Mouse (Mus musculus): ENCODE measurements around the gene Fbxw11. TPM values are rescaled to one million over a fixed set of nuclear protein-coding genes. Genes with fewer than 3 reads are reported as not detected.
"Not testable (repeated sequence)": the region's sequence is repeated elsewhere in the genome, so short reads cannot be mapped to it uniquely, and the experiment has no call there.

The Fbxw11 gene
- polyA plus RNA-seq, 1 experiment from 2014 or later = 61.7 TPM

- H3K4me3 ChIP-seq (replicated peaks) = no peak overlapping the region
- no peaks in the 10 kb centered on the region for H3K9me3 ChIP-seq
- no peaks in the 10 kb centered on the region for H3K27me3 ChIP-seq (replicated peaks)
- peaks cover 13% of the 10 kb centered on the region; the same call in 1 of the 2 replicates for H3K4me1 ChIP-seq
- no peak overlapping the region for H3K4me2 ChIP-seq
- ATAC-seq (ENCODE audit: insufficient read depth, low FRiP score, low read depth) = no peak
- no peak overlapping the region for H3K9ac ChIP-seq
- 75% methylated on average over 2 of the region's 2 CpGs for WGBS
- no peak overlapping the region for H3K27ac ChIP-seq
- no peaks in the 10 kb centered on the region for H3K36me3 ChIP-seq
Measured at GRCm38 (mm10) chr11:32647265-32647664, 4.7 kb downstream of the Fbxw11 start.

- Histone ChIP-seq H3K4me1 (peaks cover 8% of the 10 kb centered on the region; the same call in 1 of the 2 replicates), H3K4me3 (replicated peaks) (no peak overlapping the region), H3K4me2 (no peak overlapping the region), H3K27me3 (replicated peaks) (no peaks in the 10 kb centered on the region), H3K27ac (peak overlapping the region; percentile 40; the same call in 1 of the 2 replicates), H3K9ac (no peak overlapping the region), H3K36me3 (no peaks in the 10 kb centered on the region), H3K9me3 (no peaks in the 10 kb centered on the region)
- no peak for ATAC-seq (ENCODE audit: insufficient read depth, low FRiP score, low read depth)
Measured at GRCm38 (mm10) chr11:32650236-32650749, 7.8 kb downstream of the Fbxw11 start.

- 80% methylated on average over 7 of the region's 7 CpGs for WGBS
- no peak for ATAC-seq (ENCODE audit: insufficient read depth, low FRiP score, low read depth)
- no peak overlapping the region for H3K9ac ChIP-seq
- H3K4me3 ChIP-seq (replicated peaks) = no peak overlapping the region
- no peaks in the 10 kb centered on the region for H3K9me3 ChIP-seq
- H3K4me2 ChIP-seq = no peak overlapping the region
- no peaks in the 10 kb centered on the region for H3K36me3 ChIP-seq
- H3K27me3 ChIP-seq (replicated peaks) = no peaks in the 10 kb centered on the region
- peaks cover 8% of the 10 kb centered on the region; the same call in 1 of the 2 replicates for H3K4me1 ChIP-seq
- peak overlapping the region; percentile 40; the same call in 1 of the 2 replicates for H3K27ac ChIP-seq
Measured at GRCm38 (mm10) chr11:32650893-32651590, 8.5 kb downstream of the Fbxw11 start.

GRCm38 (mm10) chr11:32651723-32652122 lies 9.2 kb downstream of the Fbxw11 start:
- Histone ChIP-seq H3K9me3 (no peaks in the 10 kb centered on the region), H3K4me3 (replicated peaks) (no peak overlapping the region), H3K27ac (no peak overlapping the region), H3K4me2 (no peak overlapping the region), H3K4me1 (peaks cover 8% of the 10 kb centered on the region; the same call in 1 of the 2 replicates), H3K9ac (no peak overlapping the region), H3K36me3 (no peaks in the 10 kb centered on the region), H3K27me3 (replicated peaks) (no peaks in the 10 kb centered on the region)
- 82% methylated on average over 1 of the region's 1 CpGs for whole genome bisulfite sequencing
- no peak for ATAC-seq (ENCODE audit: insufficient read depth, low FRiP score, low read depth)

GRCm38 (mm10) chr11:32662082-32662656 lies 19.6 kb downstream of the Fbxw11 start:
- Histone ChIP-seq H3K36me3 (no peaks in the 10 kb centered on the region), H3K4me1 (0 out of 2 replicates have a peak, but pooled peaks cover 3% of the 10 kb centered on the region), H3K27ac (no peak overlapping the region), H3K9me3 (no peaks in the 10 kb centered on the region), H3K4me3 (replicated peaks) (no peak overlapping the region), H3K9ac (no peak overlapping the region), H3K27me3 (replicated peaks) (no peaks in the 10 kb centered on the region), H3K4me2 (no peak overlapping the region)
- no peak for ATAC-seq (ENCODE audit: insufficient read depth, low FRiP score, low read depth)
- 85% methylated on average over 1 of the region's 1 CpGs for WGBS

- no peaks in the 10 kb centered on the region for H3K36me3 ChIP-seq
- H3K9ac ChIP-seq = no peak overlapping the region
- H3K27ac ChIP-seq = no peak overlapping the region
- 81% methylated on average over 3 of the region's 3 CpGs for WGBS
- H3K4me1 ChIP-seq = 0 out of 2 replicates have a peak, but pooled peaks cover 3% of the 10 kb centered on the region
- H3K9me3 ChIP-seq = no peaks in the 10 kb centered on the region
- no peaks in the 10 kb centered on the region for H3K27me3 ChIP-seq (replicated peaks)
- no peak overlapping the region for H3K4me2 ChIP-seq
- no peak overlapping the region for H3K4me3 ChIP-seq (replicated peaks)
- no peak for ATAC-seq (ENCODE audit: insufficient read depth, low FRiP score, low read depth)
Measured at GRCm38 (mm10) chr11:32665639-32666038, 23.1 kb downstream of the Fbxw11 start.

- ATAC-seq (ENCODE audit: insufficient read depth, low FRiP score, low read depth) = no peak
Measured at GRCm38 (mm10) chr11:32666983-32667382, 24.5 kb downstream of the Fbxw11 start.

GRCm38 (mm10) chr11:32671480-32671879 lies 29.0 kb downstream of the Fbxw11 start:
- H3K9me3 ChIP-seq = no peaks in the 10 kb centered on the region
- no peaks in the 10 kb centered on the region for H3K27me3 ChIP-seq (replicated peaks)
- H3K36me3 ChIP-seq = no peaks in the 10 kb centered on the region
- no peak overlapping the region for H3K4me2 ChIP-seq
- H3K4me3 ChIP-seq (replicated peaks) = no peak overlapping the region
- 73% methylated on average over 4 of the region's 4 CpGs for WGBS
- no peak overlapping the region for H3K27ac ChIP-seq
- no peak overlapping the region for H3K9ac ChIP-seq
- no peak for ATAC-seq (ENCODE audit: insufficient read depth, low FRiP score, low read depth)
- 0 out of 2 replicates have a peak, but pooled peaks cover 5% of the 10 kb centered on the region for H3K4me1 ChIP-seq

More at GRCm38 (mm10) chr11:32666983-32667382, 24.5 kb downstream of the Fbxw11 start:
- Histone ChIP-seq H3K4me2 (no peak overlapping the region), H3K4me1 (0 out of 2 replicates have a peak, but pooled peaks cover 6% of the 10 kb centered on the region), H3K27ac (no peak overlapping the region), H3K9ac (no peak overlapping the region), H3K9me3 (no peaks in the 10 kb centered on the region), H3K36me3 (no peaks in the 10 kb centered on the region), H3K27me3 (replicated peaks) (no peaks in the 10 kb centered on the region), H3K4me3 (replicated peaks) (no peak overlapping the region)

- Histone ChIP-seq H3K36me3 (no peaks in the 10 kb centered on the region), H3K27ac (no peak overlapping the region), H3K9ac (no peak overlapping the region), H3K4me1 (0 out of 2 replicates have a peak, but pooled peaks cover 11% of the 10 kb centered on the region), H3K27me3 (replicated peaks) (no peaks in the 10 kb centered on the region), H3K4me3 (replicated peaks) (no peak overlapping the region), H3K9me3 (no peaks in the 10 kb centered on the region), H3K4me2 (no peak overlapping the region)
- no peak for ATAC-seq (ENCODE audit: insufficient read depth, low FRiP score, low read depth)
- WGBS = 52% methylated on average over 3 of the region's 3 CpGs
Measured at GRCm38 (mm10) chr11:32676777-32677176, 34.3 kb downstream of the Fbxw11 start.

- no peak for ATAC-seq (ENCODE audit: insufficient read depth, low FRiP score, low read depth)
- WGBS = 56% methylated on average over 1 of the region's 1 CpGs
- Histone ChIP-seq H3K4me2 (no peak overlapping the region), H3K27me3 (replicated peaks) (no peaks in the 10 kb centered on the region), H3K9ac (no peak overlapping the region), H3K36me3 (no peaks in the 10 kb centered on the region), H3K4me3 (replicated peaks) (no peak overlapping the region), H3K27ac (no peak overlapping the region), H3K4me1 (0 out of 2 replicates have a peak, but pooled peaks cover 11% of the 10 kb centered on the region), H3K9me3 (no peaks in the 10 kb centered on the region)
Measured at GRCm38 (mm10) chr11:32677811-32678210, 35.3 kb downstream of the Fbxw11 start.

GRCm38 (mm10) chr11:32679091-32679490 lies 36.6 kb downstream of the Fbxw11 start:
- not testable (repeated sequence) for H3K36me3 ChIP-seq; H3K4me3 ChIP-seq (replicated peaks); H3K27ac ChIP-seq; H3K9ac ChIP-seq; H3K4me2 ChIP-seq; H3K9me3 ChIP-seq; ATAC-seq (ENCODE audit: insufficient read depth, low FRiP score, low read depth); H3K4me1 ChIP-seq; H3K27me3 ChIP-seq (replicated peaks)
- 95% methylated on average over 4 of the region's 4 CpGs for WGBS

- no peak for ATAC-seq (ENCODE audit: insufficient read depth, low FRiP score, low read depth)
- Histone ChIP-seq H3K4me2 (no peak overlapping the region), H3K36me3 (no peaks in the 10 kb centered on the region), H3K9ac (no peak overlapping the region), H3K27me3 (replicated peaks) (no peaks in the 10 kb centered on the region), H3K4me1 (0 out of 2 replicates have a peak, but pooled peaks cover 9% of the 10 kb centered on the region), H3K4me3 (replicated peaks) (no peak overlapping the region), H3K27ac (no peak overlapping the region), H3K9me3 (no peaks in the 10 kb centered on the region)
- WGBS = 74% methylated on average over 4 of the region's 4 CpGs
Measured at GRCm38 (mm10) chr11:32680014-32680413, 37.5 kb downstream of the Fbxw11 start.

Data from stomach, embryonic 15.5 days (tissue).